Mouse (Mus musculus) E14TG2a.4 (cell line): ENCODE measurements around the gene Rnf128.

Experiments used
- H3K27me3 ChIP-seq: 2 replicates; pipeline ENCODE4 v1.6.1; 2014; ENCODE audit warnings: low read length, control low read depth; ENCODE audit not compliant: insufficient read depth
- H3K36me3 ChIP-seq: 2 replicates; pipeline ENCODE4 v1.6.1; 2014; ENCODE audit warnings: low read length, control low read depth; ENCODE audit not compliant: insufficient read depth
- H3K4me1 ChIP-seq: replicated peaks from 2 replicates; pipeline ENCODE4 v1.6.1; 2014; ENCODE audit warnings: low read depth, low read length, control low read depth
- H3K4me3 ChIP-seq: replicated peaks from 2 replicates; pipeline ENCODE4 v1.5.1; 2014; ENCODE audit warnings: mild to moderate bottlenecking, low read length
- H3K9me3 ChIP-seq: 2 replicates; pipeline ENCODE4 v1.6.1; 2014; ENCODE audit warnings: low read length, control low read depth
- CTCF ChIP-seq: conservative IDR thresholded peaks from 2 replicates; pipeline ENCODE4 v1.5.1; 2014; ENCODE audit warnings: low read length
- NANOG ChIP-seq: IDR thresholded peaks from 2 replicates; pipeline ENCODE4 v1.6.1; 2014; ENCODE audit warnings: borderline replicate concordance, low read length, mixed read lengths
- POU5F1 ChIP-seq: IDR thresholded peaks from 2 replicates; pipeline ENCODE4 v1.6.1; 2014; ENCODE audit warnings: low read length, borderline replicate concordance

Rnf128 gene

GRCm38 (mm10) chrX:139562925-139563461, at the start of gene Rnf128:
Rnf128 (plus strand) TSS chrX:139563316.
- Histone ChIP-seq H3K4me3 (no peak within 1 kb of the TSS), H3K27me3 (no peaks in the 10 kb centered on the region), H3K36me3 (no peaks in the 10 kb centered on the region), H3K4me1 (no peaks in the 10 kb centered on the region), H3K9me3 (no peaks in the 10 kb centered on the region)
- no peak for TF ChIP-seq NANOG
- TF ChIP-seq POU5F1: no peak
- no peak for TF ChIP-seq CTCF

GRCm38 (mm10) chrX:139516156-139516555, 47.0 kb upstream of the Rnf128 start:
- H3K36me3 ChIP-seq: no peaks in the 10 kb centered on the region
- no peaks in the 10 kb centered on the region for H3K4me1 ChIP-seq
- H3K9me3 ChIP-seq: no peaks in the 10 kb centered on the region
- H3K27me3 ChIP-seq: no peaks in the 10 kb centered on the region
- no peak overlapping the region for H3K4me3 ChIP-seq
- TF ChIP-seq POU5F1: no peak
- no peak for TF ChIP-seq CTCF
- no peak for TF ChIP-seq NANOG

DNA sequence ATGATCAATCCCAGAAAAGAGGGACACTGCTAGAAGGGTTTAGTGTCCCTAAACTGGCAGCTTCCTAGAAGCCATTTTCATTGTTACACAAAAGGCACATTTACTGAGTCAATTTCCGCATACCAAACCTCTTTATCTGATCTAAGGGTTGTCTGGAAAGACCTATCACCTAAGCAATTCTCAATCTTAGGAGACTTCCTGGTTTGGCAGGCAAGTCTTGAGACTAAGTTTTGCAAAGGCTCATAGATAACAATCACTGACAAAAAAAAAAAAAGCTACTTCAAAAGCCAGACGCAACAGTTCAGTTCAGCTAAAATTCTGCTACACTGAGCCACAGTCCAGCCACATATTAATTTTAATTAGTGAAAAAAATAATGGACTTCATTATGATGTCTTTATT, 43.9 kb upstream of the Rnf128 start:
- Histone ChIP-seq H3K4me1 (no peaks in the 10 kb centered on the region), H3K9me3 (no peaks in the 10 kb centered on the region), H3K36me3 (no peaks in the 10 kb centered on the region), H3K27me3 (no peaks in the 10 kb centered on the region), H3K4me3 (no peak overlapping the region)
- TF ChIP-seq POU5F1 (no peak), NANOG (no peak), CTCF (no peak)

- Histone ChIP-seq H3K36me3 (no peaks in the 10 kb centered on the region), H3K4me1 (no peaks in the 10 kb centered on the region), H3K9me3 (no peaks in the 10 kb centered on the region), H3K27me3 (no peaks in the 10 kb centered on the region), H3K4me3 (no peak overlapping the region)
- TF ChIP-seq NANOG: no peak
- no peak for TF ChIP-seq CTCF
- TF ChIP-seq POU5F1: no peak
Measured at GRCm38 (mm10) chrX:139524303-139525091, 38.6 kb upstream of the Rnf128 start.

DNA sequence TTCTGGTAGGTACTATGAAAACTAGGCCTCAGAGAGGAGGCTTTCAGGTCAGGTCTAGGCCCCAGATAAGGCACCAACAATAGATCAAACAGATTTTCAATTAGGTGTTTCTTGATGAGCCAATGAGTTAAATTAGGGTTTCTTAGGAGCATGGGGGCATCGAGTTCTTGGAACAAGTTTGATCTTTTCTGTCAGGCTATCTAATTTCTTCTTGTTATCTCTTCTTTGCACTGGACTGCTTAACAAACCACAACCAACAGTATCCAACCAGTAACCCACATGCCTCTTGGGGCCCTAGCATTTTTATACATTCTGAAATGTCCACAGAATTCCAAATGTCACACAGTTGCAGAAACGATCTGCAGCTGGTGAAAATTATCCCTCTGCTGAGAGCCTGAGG, 37.4 kb upstream of the Rnf128 start:
- H3K4me1 ChIP-seq: no peaks in the 10 kb centered on the region
- H3K9me3 ChIP-seq: no peaks in the 10 kb centered on the region
- TF ChIP-seq POU5F1 (no peak), CTCF (no peak), NANOG (no peak)
- no peak overlapping the region for H3K4me3 ChIP-seq
- no peaks in the 10 kb centered on the region for H3K27me3 ChIP-seq
- no peaks in the 10 kb centered on the region for H3K36me3 ChIP-seq

DNA sequence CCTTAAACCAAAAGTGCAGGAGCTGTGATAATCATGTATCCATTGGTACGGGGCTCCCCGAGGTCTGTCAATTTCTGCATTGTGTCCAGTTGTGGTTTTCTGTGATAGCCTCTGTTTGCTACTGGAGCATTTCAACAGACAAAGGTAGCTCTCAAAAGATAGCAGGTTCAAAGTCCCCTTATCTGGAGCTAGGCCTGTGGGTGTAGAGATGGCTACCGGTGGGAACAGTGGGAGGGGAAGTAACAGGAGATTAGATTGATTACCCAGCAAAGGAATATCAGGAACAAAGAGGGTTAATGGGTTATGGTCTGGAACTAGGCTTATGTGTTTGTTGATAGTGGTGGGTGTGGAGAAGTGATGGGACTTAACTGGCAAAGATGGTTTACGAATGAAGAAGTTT, 36.1 kb upstream of the Rnf128 start:
- no peaks in the 10 kb centered on the region for H3K36me3 ChIP-seq
- H3K4me1 ChIP-seq: no peaks in the 10 kb centered on the region
- no peak for TF ChIP-seq CTCF
- no peak for TF ChIP-seq POU5F1
- TF ChIP-seq NANOG: no peak
- H3K27me3 ChIP-seq: no peaks in the 10 kb centered on the region
- no peaks in the 10 kb centered on the region for H3K9me3 ChIP-seq
- H3K4me3 ChIP-seq: no peak overlapping the region

- Histone ChIP-seq H3K27me3 (no peaks in the 10 kb centered on the region), H3K4me3 (no peak overlapping the region), H3K4me1 (no peaks in the 10 kb centered on the region), H3K9me3 (no peaks in the 10 kb centered on the region), H3K36me3 (no peaks in the 10 kb centered on the region)
- no peak for TF ChIP-seq POU5F1
- TF ChIP-seq NANOG: no peak
- no peak for TF ChIP-seq CTCF
Measured at GRCm38 (mm10) chrX:139529678-139530077, 33.4 kb upstream of the Rnf128 start.

DNA sequence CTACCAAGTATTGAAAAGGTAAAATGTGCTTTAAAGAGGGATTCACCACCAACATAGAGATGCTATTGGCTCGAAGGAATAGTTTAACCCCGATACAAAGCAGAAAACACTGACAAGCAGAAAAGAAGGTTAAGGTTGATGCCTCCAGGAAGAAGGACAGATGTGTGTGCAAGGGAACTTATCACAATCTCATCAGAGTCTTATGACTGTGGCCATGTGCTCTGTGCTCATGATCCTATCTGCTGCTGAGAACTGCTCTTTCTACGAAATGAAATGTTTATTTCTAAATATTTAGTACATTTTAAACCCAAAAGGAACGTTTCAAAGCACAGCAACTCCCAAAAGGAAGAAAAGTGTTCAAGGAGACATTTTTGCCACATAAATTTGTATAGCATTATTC, 30.8 kb upstream of the Rnf128 start:
- H3K27me3 ChIP-seq: no peaks in the 10 kb centered on the region
- no peaks in the 10 kb centered on the region for H3K4me1 ChIP-seq
- no peak overlapping the region for H3K4me3 ChIP-seq
- no peak for TF ChIP-seq NANOG
- no peak for TF ChIP-seq POU5F1
- no peak for TF ChIP-seq CTCF
- no peaks in the 10 kb centered on the region for H3K36me3 ChIP-seq
- no peaks in the 10 kb centered on the region for H3K9me3 ChIP-seq
